Mouse (Mus musculus): ENCODE results near the gene Vmn1r41.

Gene Vmn1r41

GRCm38 (mm10) chr6:89740466-89740865 lies at the start of gene Vmn1r41:
Vmn1r41 (plus strand) TSS chr6:89740766.
- DNase-seq (ENCODE audit: low spot score) = no peak

- DNase-seq (ENCODE audit: low spot score) = no peak
Measured at GRCm38 (mm10) chr6:89706624-89707023, 33.9 kb upstream of the Vmn1r41 start.

GRCm38 (mm10) chr6:89707240-89707639 lies 33.3 kb upstream of the Vmn1r41 start, which contains the start of gene Vmn1r40:
Vmn1r40 (plus strand) TSS chr6:89707540.
- no peak for DNase-seq (ENCODE audit: low spot score)

GRCm38 (mm10) chr6:89718051-89718450 lies 22.5 kb upstream of the Vmn1r41 start:
- no peak for DNase-seq (ENCODE audit: low spot score)

DNA sequence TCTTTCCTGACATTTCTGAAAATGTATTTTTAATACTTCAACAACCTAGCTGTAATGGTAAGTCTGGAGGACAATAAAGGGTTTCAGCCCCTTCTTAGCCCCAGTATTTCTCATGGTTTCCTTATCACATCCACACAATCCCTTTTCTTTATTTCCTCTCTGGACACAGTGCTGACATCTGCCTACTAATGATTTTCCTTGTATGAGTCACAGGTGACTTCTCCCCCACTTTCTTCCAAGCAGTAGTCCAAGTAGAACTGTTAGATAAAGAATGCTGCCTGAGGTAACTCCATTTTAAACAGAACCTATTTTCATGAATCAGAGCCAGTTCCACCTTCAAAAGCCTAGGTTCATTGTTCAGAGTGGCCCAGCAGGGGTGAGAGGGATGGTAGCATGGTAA lies 2.2 kb downstream of the Vmn1r41 start:
- DNase-seq (ENCODE audit: low spot score) = no peak

GRCm38 (mm10) chr6:89790231-89790630 lies 49.7 kb downstream of the Vmn1r41 start:
- no peak for DNase-seq (ENCODE audit: low spot score)

Measured in urinary bladder, postnatal 10 days (tissue).